Mouse (Mus musculus) midbrain, embryonic 11.5 days (tissue): ENCODE data around the gene Sp100. TPM values are rescaled to one million over a fixed set of nuclear protein-coding genes. Genes with fewer than 3 reads are reported as not detected.
"Not testable (repeated sequence)": the region's sequence is repeated elsewhere in the genome, so short reads cannot be mapped to it uniquely, and the experiment has no call there.

Experiments
- ATAC-seq: fragments of 200-750 bp; cut with Nextera tagmentation; 2 replicates; pipeline ENCODE4 v1.8.0; 2017; ENCODE audit warnings: moderate TSS enrichment, moderate library complexity; ENCODE audit not compliant: low FRiP score
- DNase-seq: peaks from one replicate; pipeline ENCODE4 v3.0.0; 2015; ENCODE audit warnings: low spot score; ENCODE audit errors: missing footprints
- H3K27ac ChIP-seq: fragments of 300-500 bp; sonication (generic); 2 replicates; pipeline ENCODE4 v1.5.1; 2014; ENCODE audit warnings: low read depth, low read length
- H3K27me3 ChIP-seq: fragments of 300-500 bp; sonication (generic); 2 replicates; pipeline ENCODE4 v1.6.1; 2014; ENCODE audit warnings: mild to moderate bottlenecking, low read length, moderate library complexity, mixed read lengths; ENCODE audit not compliant: control insufficient read depth, insufficient read depth
- H3K36me3 ChIP-seq: fragments of 300-500 bp; sonication (generic); 2 replicates; pipeline ENCODE4 v1.6.1; 2014; ENCODE audit warnings: mild to moderate bottlenecking, low read length, moderate library complexity, mixed read lengths; ENCODE audit not compliant: control insufficient read depth, insufficient read depth
- H3K4me1 ChIP-seq: fragments of 300-500 bp; sonication (generic); 2 replicates; pipeline ENCODE4 v1.6.1; 2014; ENCODE audit warnings: low read length; ENCODE audit not compliant: control insufficient read depth, insufficient read depth
- H3K4me2 ChIP-seq: fragments of 300-500 bp; sonication (generic); 2 replicates; pipeline ENCODE4 v1.6.1; 2014; ENCODE audit warnings: mild to moderate bottlenecking, moderate library complexity
- H3K4me3 ChIP-seq: fragments of 300-500 bp; sonication (generic); 2 replicates; pipeline ENCODE4 v1.5.1; 2014; ENCODE audit warnings: low read depth, low read length
- H3K9ac ChIP-seq: fragments of 300-500 bp; sonication (generic); 2 replicates; pipeline ENCODE4 v1.6.1; 2014; ENCODE audit warnings: low read length
- H3K9me3 ChIP-seq: fragments of 300-500 bp; sonication (generic); 2 replicates; pipeline ENCODE4 v1.6.1; 2016; ENCODE audit warnings: low read length; ENCODE audit not compliant: control insufficient read depth
- whole genome bisulfite sequencing: fragments of 180-500 bp; shearing (Covaris S2); extraction: QIAGEN DNeasy Blood & Tissue Kit; methylation state at CpG from one replicate; pipeline ENCODE4 v1.1.7; 2014; 5-methylcytosine and 5-hydroxymethylcytosine counted together
- polyA plus RNA-seq: library from polyadenylated mRNA; unstranded; fragments of >200 nt; fragmentation: Nextera tagmentation; extraction: Ambion mirVana; gene quantifications from 2 replicates; pipeline ENCODE4 v1.2.1, GENCODE M21; 2014

The Sp100 gene
- 0.74 and 1.2 TPM in 2 replicates for polyA plus RNA-seq

DNA sequence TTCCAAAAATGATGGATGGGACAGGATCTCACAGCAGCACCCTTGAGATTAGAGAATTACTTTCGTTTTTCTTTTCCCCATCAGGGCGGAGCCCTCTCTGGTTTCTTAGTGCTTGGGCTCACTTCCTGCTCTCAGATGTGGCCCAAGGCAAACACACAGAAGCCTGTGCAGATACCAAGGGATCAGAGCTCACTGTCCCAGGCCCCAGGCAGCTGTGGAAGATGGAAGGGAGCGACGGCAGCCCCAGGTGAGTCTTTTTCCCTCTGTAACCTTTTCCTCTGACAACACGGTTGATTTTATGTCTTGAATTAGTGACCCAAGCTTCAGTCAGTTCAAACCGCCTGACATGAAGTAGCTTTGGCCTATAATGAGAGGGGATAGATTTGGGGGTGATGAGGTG, at the start of gene Sp100:
Gene Sp100, plus strand, starts transcription at position 108 of the 400 bp plus-strand sequence.
- H3K27me3 ChIP-seq, ATAC-seq, H3K4me3 ChIP-seq, H3K9ac ChIP-seq, H3K9me3 ChIP-seq, H3K4me2 ChIP-seq, H3K4me1 ChIP-seq, H3K36me3 ChIP-seq, H3K27ac ChIP-seq, DNase-seq: not testable (repeated sequence)
- 85% methylated on average over 6 of the region's 6 CpGs for WGBS

DNA sequence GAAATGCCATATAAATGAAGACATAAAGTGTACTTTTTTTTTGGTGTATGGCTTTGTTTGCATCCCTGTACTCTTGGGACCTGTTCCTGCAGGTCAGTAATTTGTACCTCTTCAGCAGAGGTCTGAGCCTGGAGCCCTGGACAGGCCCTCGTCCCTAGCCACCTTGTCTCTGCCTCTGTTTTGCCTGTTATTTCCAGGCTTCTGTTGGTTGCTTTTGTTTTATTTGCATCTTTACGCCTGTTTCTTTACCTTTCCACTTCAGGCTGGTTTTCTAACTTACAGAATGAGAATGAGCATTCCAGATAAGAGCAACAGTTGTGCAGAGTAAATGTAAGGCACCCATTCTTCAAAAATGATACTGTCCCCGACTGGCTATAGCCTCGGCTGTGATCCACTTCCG, 49.7 kb upstream of the Sp100 start, which contains the start of gene Sp140:
Gene Sp140, plus strand, starts transcription at position 301 of the 400 bp plus-strand sequence.
- not testable (repeated sequence) for H3K27me3 ChIP-seq, H3K36me3 ChIP-seq, H3K27ac ChIP-seq, H3K4me1 ChIP-seq, DNase-seq, H3K9me3 ChIP-seq, H3K4me3 ChIP-seq, H3K4me2 ChIP-seq, ATAC-seq, H3K9ac ChIP-seq
- WGBS = no CpG with 5 or more reads among the region's 5 CpGs

DNA sequence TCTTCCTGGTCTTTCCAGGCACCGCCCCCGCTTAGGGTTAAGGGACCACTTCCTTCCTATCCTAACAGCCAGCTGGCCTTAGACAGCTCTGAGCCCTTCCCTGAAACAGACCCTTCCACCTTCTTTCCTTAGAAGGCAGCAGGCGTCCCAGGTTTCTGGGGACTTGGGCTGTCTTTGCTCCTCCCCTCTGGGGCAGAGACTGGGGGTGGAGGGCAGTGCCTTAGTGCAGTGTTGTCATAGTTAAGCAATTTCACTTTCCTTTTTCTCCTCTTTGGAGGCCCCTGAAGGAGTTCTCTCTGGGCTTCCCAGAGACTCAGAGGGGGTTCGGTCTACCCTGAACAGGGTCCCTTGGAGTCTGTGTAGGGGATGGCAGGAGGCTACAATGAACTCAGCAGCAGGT, 49.0 kb upstream of the Sp100 start:
- H3K27me3 ChIP-seq, H3K27ac ChIP-seq, H3K4me1 ChIP-seq, H3K36me3 ChIP-seq, ATAC-seq, H3K9me3 ChIP-seq, DNase-seq, H3K4me2 ChIP-seq, H3K4me3 ChIP-seq, H3K9ac ChIP-seq: not testable (repeated sequence)
- 64% methylated on average over 4 of the region's 4 CpGs for WGBS

DNA sequence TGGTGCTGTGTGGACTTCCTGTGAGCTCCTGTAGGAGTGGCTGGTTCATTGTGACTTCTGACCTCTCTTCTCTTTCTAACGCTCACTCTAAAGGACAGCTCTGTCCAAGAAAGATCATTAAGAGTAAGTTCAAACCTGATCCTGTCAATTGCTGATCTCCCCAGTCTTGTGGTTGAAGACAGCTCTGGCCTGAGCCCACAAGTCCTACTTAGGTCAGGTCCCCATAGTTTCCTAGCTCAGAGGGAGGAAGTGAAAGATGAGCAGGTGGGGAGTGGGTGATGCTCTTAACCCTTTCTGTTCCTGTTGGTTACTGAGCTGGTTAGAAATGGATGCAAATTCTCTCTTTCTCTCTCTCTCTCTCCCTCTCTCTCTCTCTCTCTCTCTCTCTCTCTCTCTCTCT, 45.4 kb upstream of the Sp100 start:
- not testable (repeated sequence) for H3K4me3 ChIP-seq, H3K36me3 ChIP-seq, H3K9me3 ChIP-seq, H3K4me2 ChIP-seq, ATAC-seq, H3K4me1 ChIP-seq, DNase-seq, H3K27me3 ChIP-seq, H3K9ac ChIP-seq, H3K27ac ChIP-seq
- no CpG with 5 or more reads among the region's 1 CpGs for WGBS

DNA sequence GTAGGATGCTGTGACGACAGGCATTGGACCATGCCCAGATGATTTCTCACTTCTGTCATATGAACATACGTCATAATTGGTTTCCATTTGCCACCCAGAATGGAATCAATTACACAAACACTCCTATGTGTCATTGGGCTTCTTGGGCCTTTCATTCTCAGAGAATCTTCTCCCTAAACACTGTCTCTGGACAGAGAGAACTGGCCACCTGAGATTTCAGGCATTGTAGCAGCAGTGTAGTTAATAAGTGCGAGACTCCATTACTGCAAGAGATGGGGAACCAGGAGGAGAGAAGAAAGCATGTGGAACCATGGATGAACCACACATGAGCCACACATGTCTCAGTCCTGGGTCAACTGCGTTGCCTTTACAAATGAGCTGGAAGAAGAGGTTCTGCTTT, 41.4 kb upstream of the Sp100 start:
- H3K36me3 ChIP-seq, H3K9me3 ChIP-seq, ATAC-seq, H3K9ac ChIP-seq, H3K4me3 ChIP-seq, H3K27me3 ChIP-seq, DNase-seq, H3K4me1 ChIP-seq, H3K4me2 ChIP-seq, H3K27ac ChIP-seq: not testable (repeated sequence)
- 79% methylated on average over 3 of the region's 4 CpGs for WGBS

DNA sequence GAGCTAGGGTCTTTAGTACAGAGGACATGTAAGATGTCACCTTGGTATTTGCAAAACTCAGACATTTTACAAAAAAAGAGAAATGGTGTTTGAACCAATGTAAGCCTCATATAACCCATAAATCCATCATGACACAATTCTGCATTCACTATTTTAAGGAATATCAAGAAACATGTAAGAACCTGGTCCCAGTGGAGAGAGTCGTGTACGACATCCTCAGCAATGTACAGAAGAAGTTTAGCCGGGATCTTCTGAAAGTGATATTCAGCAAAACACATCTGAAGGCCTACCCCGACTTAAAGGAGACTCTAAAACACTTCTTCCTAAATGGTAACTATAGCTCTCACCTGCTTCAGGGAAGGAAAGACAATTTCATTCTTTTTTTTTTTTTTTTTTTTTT, 39.2 kb upstream of the Sp100 start:
- no CpG with 5 or more reads among the region's 4 CpGs for WGBS
- DNase-seq, H3K27me3 ChIP-seq, H3K9me3 ChIP-seq, H3K27ac ChIP-seq, ATAC-seq, H3K4me1 ChIP-seq, H3K9ac ChIP-seq, H3K36me3 ChIP-seq, H3K4me3 ChIP-seq, H3K4me2 ChIP-seq: not testable (repeated sequence)

DNA sequence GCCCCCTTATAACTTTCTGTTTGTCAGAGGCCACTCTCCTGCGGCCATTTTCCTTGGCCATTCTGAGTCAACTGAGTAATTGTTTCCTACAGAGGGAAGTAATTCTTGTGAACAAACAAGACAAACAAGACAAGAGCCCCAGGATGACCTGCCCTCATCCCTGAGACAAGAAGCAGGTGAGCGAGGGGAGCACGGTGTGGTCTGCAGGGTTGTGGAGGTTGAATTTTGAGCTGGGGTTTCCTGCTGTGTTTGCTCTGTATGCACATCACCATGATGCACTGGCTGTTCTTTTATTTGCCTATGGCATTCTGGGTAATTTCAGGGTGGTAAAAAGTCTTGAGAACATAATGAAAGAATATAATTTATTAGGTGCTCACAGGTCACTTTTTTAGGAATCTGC, 34.7 kb upstream of the Sp100 start:
- not testable (repeated sequence) for H3K36me3 ChIP-seq, H3K4me1 ChIP-seq, H3K27me3 ChIP-seq, H3K4me3 ChIP-seq, DNase-seq, H3K27ac ChIP-seq, ATAC-seq, H3K9me3 ChIP-seq, H3K4me2 ChIP-seq, H3K9ac ChIP-seq
- 90% methylated on average over 3 of the region's 3 CpGs for WGBS

DNA sequence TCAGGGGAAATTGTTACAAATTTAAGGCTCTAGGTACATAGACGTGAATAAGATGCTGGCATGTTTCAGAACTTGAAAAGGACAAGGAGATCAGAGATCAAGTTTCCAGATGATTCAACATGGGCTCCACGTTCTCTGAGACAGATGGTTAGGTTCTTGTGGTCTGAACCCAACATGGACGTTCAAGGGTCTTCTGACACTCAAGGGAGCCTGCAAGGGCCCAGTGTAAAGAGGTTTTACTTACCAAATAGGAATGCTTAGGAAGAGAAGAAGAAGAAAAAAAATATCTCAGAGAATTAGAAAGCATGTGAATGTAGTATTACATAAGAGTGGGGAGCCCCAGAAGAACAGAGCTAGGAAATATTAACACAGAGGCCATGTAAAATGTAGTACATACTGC, 34.0 kb upstream of the Sp100 start:
- H3K4me2 ChIP-seq, H3K27me3 ChIP-seq, H3K27ac ChIP-seq, H3K36me3 ChIP-seq, H3K9me3 ChIP-seq, H3K4me3 ChIP-seq, H3K9ac ChIP-seq, ATAC-seq, DNase-seq, H3K4me1 ChIP-seq: not testable (repeated sequence)
- WGBS = 61% methylated on average over 3 of the region's 3 CpGs

DNA sequence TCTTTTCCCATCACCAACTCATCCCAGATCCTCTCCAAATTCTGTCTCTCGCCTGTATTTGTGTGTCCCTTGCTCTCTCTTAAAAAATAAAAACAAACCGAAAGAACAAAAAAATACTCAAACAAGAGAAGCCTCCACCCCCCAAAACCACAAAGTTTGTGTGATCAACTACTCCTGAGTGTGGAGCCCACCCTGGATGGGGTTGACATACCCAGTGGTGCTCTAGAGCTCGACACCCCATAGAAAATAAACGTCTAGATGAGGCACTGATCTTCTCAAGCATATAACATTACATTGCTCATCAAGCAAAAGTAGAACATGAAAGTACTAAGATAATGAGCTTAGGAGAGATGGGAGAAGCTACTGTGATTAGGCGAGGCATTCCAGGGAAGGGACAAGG, 32.6 kb upstream of the Sp100 start:
- not testable (repeated sequence) for H3K4me2 ChIP-seq, ATAC-seq, H3K27ac ChIP-seq, H3K9me3 ChIP-seq, DNase-seq, H3K4me3 ChIP-seq, H3K9ac ChIP-seq, H3K36me3 ChIP-seq, H3K27me3 ChIP-seq, H3K4me1 ChIP-seq
- WGBS = 63% methylated on average over 4 of the region's 5 CpGs

DNA sequence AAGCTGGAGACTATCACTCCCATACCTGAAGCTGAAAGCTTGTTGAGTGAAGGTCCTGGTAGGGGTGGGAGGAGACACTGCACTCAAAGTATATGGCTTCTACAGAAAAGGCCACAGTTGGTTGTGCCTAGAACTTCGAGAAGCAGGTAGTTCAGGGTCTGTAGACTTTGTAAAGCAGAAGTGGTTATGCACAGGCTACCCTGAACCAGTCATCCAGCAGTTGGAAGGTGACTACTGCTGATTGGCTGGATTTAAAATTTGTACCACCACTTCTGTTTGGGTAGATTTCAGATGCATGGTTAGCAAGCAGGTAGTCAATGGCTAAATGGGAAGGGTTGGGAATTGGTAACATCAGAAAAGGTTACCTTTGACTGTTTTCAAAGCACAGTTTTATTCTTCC, 31.1 kb upstream of the Sp100 start:
- not testable (repeated sequence) for H3K9me3 ChIP-seq, H3K36me3 ChIP-seq, DNase-seq, H3K9ac ChIP-seq, H3K4me1 ChIP-seq, H3K4me3 ChIP-seq, H3K4me2 ChIP-seq, H3K27me3 ChIP-seq, H3K27ac ChIP-seq, ATAC-seq
- WGBS = 62% methylated on average over 1 of the region's 1 CpGs
